Mouse (Mus musculus) Patski (cell line): Measurements from ENCODE around the gene Gm21119. TPM values are rescaled to one million over a fixed set of nuclear protein-coding genes. Genes with fewer than 3 reads are reported as not detected.
"Not testable (repeated sequence)": the region's sequence is repeated elsewhere in the genome, so short reads cannot be mapped to it uniquely, and the experiment has no call there.

Experiments used
- ATAC-seq: fragments of 100-300 bp; one replicate; pipeline ENCODE4 v1.8.0; 2021
- CTCF ChIA-PET: fragments of 350-600 bp; sonication (Branson Sonifier 250); formaldehyde crosslinking; loops from one replicate; lab custom pipeline; 2022; ENCODE audit warnings: inconsistent platforms; lab: Charles Lee
- POLR2A ChIA-PET: fragments of 350-600 bp; sonication (Branson Sonifier 250); formaldehyde crosslinking; loops from one replicate; lab custom pipeline; 2022; ENCODE audit warnings: antibody characterized with exemption, inconsistent platforms; lab: Charles Lee
- DNase-seq: peaks from one replicate; pipeline ENCODE4 v3.0.0-alpha.2; 2011; ENCODE audit warnings: low read depth, low spot score
- H3K27me3 ChIP-seq: fragments of 371-371 bp; one replicate; pipeline ENCODE4 v1.5.1; 2021
- in situ Hi-C: fragments of 300-500 bp; cut with MboI; formaldehyde crosslinking; loops from 3 replicates; pipeline ENCODE4 v1.11.1; 2018; ENCODE audit warnings: low pct_unique_long_range_greater_than_20kb, mixed read lengths
- polyA plus RNA-seq: library from polyadenylated mRNA; unstranded; gene quantifications from one replicate; pipeline ENCODE4 v1.2.3, GENCODE M21; 2021

Gm21119 gene
- 0.08 TPM for polyA plus RNA-seq

- ATAC-seq, POLR2A ChIA-PET, CTCF ChIA-PET, in situ Hi-C loops, DNase-seq, H3K27me3 ChIP-seq: not testable (repeated sequence)
Observed at GRCm38 (mm10) chr8:20614619-20615018, at the start of gene Gm21119. Gene Gm21119 (plus strand): TSS chr8:20614919.

GRCm38 (mm10) chr8:20566753-20567152, 48.0 kb upstream of the Gm21119 start:
- in situ Hi-C loops, POLR2A ChIA-PET, H3K27me3 ChIP-seq, ATAC-seq, DNase-seq, CTCF ChIA-PET: not testable (repeated sequence)

GRCm38 (mm10) chr8:20581081-20581480, 33.6 kb upstream of the Gm21119 start:
- H3K27me3 ChIP-seq, CTCF ChIA-PET, ATAC-seq, in situ Hi-C loops, POLR2A ChIA-PET, DNase-seq: not testable (repeated sequence)

GRCm38 (mm10) chr8:20582772-20583171, 31.9 kb upstream of the Gm21119 start:
- CTCF ChIA-PET, H3K27me3 ChIP-seq, ATAC-seq, DNase-seq, POLR2A ChIA-PET, in situ Hi-C loops: not testable (repeated sequence)

GRCm38 (mm10) chr8:20588268-20589177, 26.2 kb upstream of the Gm21119 start:
- H3K27me3 ChIP-seq, POLR2A ChIA-PET, in situ Hi-C loops, CTCF ChIA-PET, DNase-seq, ATAC-seq: not testable (repeated sequence)

- CTCF ChIA-PET, H3K27me3 ChIP-seq, in situ Hi-C loops, DNase-seq, ATAC-seq, POLR2A ChIA-PET: not testable (repeated sequence)
Observed at GRCm38 (mm10) chr8:20589178-20589539, 25.6 kb upstream of the Gm21119 start.

GRCm38 (mm10) chr8:20590117-20590997, 24.4 kb upstream of the Gm21119 start:
- DNase-seq, POLR2A ChIA-PET, in situ Hi-C loops, ATAC-seq, CTCF ChIA-PET, H3K27me3 ChIP-seq: not testable (repeated sequence)

GRCm38 (mm10) chr8:20591002-20591401, 23.7 kb upstream of the Gm21119 start:
- POLR2A ChIA-PET, H3K27me3 ChIP-seq, in situ Hi-C loops, DNase-seq, ATAC-seq, CTCF ChIA-PET: not testable (repeated sequence)

- CTCF ChIA-PET, DNase-seq, in situ Hi-C loops, ATAC-seq, POLR2A ChIA-PET, H3K27me3 ChIP-seq: not testable (repeated sequence)
Observed at GRCm38 (mm10) chr8:20592732-20593272, 21.9 kb upstream of the Gm21119 start.

GRCm38 (mm10) chr8:20593841-20594240, 20.9 kb upstream of the Gm21119 start:
- in situ Hi-C loops, H3K27me3 ChIP-seq, CTCF ChIA-PET, ATAC-seq, POLR2A ChIA-PET, DNase-seq: not testable (repeated sequence)

GRCm38 (mm10) chr8:20596081-20596841, 18.5 kb upstream of the Gm21119 start:
- in situ Hi-C loops, POLR2A ChIA-PET, ATAC-seq, CTCF ChIA-PET, DNase-seq, H3K27me3 ChIP-seq: not testable (repeated sequence)

GRCm38 (mm10) chr8:20596842-20597708, 17.6 kb upstream of the Gm21119 start:
- ATAC-seq, POLR2A ChIA-PET, CTCF ChIA-PET, in situ Hi-C loops, H3K27me3 ChIP-seq, DNase-seq: not testable (repeated sequence)
